Mouse (Mus musculus) hindbrain, embryonic 11.5 days (tissue): ENCODE data around the gene Hrh1. TPM values are rescaled to one million over a fixed set of nuclear protein-coding genes. Genes with fewer than 3 reads are reported as not detected.

Experiments used
- ATAC-seq: fragments of 200-750 bp; cut with Nextera tagmentation; 2 replicates; pipeline ENCODE4 v1.8.0; 2017; ENCODE audit warnings: mild to moderate bottlenecking, moderate TSS enrichment, moderate library complexity; ENCODE audit not compliant: low FRiP score
- DNase-seq: peaks from one replicate; pipeline ENCODE4 v3.0.0-alpha.2; 2015; ENCODE audit warnings: low spot score
- H3K27ac ChIP-seq: fragments of 300-500 bp; sonication (generic); 2 replicates; pipeline ENCODE4 v1.5.1; 2014; ENCODE audit warnings: mild to moderate bottlenecking, low read depth, low read length
- H3K27me3 ChIP-seq: fragments of 300-500 bp; sonication (generic); 2 replicates; pipeline ENCODE4 v1.6.1; 2014; ENCODE audit warnings: mild to moderate bottlenecking, low read length, moderate library complexity, mixed read lengths; ENCODE audit not compliant: control insufficient read depth, insufficient read depth
- H3K36me3 ChIP-seq: fragments of 300-500 bp; sonication (generic); 2 replicates; pipeline ENCODE4 v1.6.1; 2014; ENCODE audit warnings: mild to moderate bottlenecking, low read length, moderate library complexity, mixed read lengths; ENCODE audit not compliant: control insufficient read depth, insufficient read depth
- H3K4me1 ChIP-seq: fragments of 300-500 bp; sonication (generic); replicated peaks from 2 replicates; pipeline ENCODE4 v1.6.1; 2014; ENCODE audit warnings: low read length, mixed read lengths; ENCODE audit not compliant: control insufficient read depth, insufficient read depth
- H3K4me2 ChIP-seq: fragments of 300-500 bp; sonication (generic); replicated peaks from 2 replicates; pipeline ENCODE4 v1.6.1; 2014; ENCODE audit warnings: mild to moderate bottlenecking, low read depth, low read length
- H3K4me3 ChIP-seq: fragments of 300-500 bp; sonication (generic); 2 replicates; pipeline ENCODE4 v1.5.1; 2014; ENCODE audit warnings: low read depth, low read length
- H3K9ac ChIP-seq: fragments of 300-500 bp; sonication (generic); 2 replicates; pipeline ENCODE4 v1.6.1; 2014; ENCODE audit warnings: low read depth, low read length
- H3K9me3 ChIP-seq: fragments of 300-500 bp; sonication (generic); 2 replicates; pipeline ENCODE4 v1.6.1; 2016; ENCODE audit warnings: low read length; ENCODE audit not compliant: control insufficient read depth
- whole genome bisulfite sequencing: fragments of 180-500 bp; shearing (Covaris S2); extraction: QIAGEN DNeasy Blood & Tissue Kit; methylation state at CpG from one replicate; pipeline ENCODE4 v1.1.7; 2014; 5-methylcytosine and 5-hydroxymethylcytosine counted together
- polyA plus RNA-seq: library from polyadenylated mRNA; unstranded; fragments of >200 nt; fragmentation: Nextera tagmentation; extraction: Ambion mirVana; gene quantifications from 2 replicates; pipeline ENCODE4 v1.2.1, GENCODE M21; 2014

Hrh1 gene
- polyA plus RNA-seq, 1 experiment from 2014 or later, result 0.08 TPM

DNA sequence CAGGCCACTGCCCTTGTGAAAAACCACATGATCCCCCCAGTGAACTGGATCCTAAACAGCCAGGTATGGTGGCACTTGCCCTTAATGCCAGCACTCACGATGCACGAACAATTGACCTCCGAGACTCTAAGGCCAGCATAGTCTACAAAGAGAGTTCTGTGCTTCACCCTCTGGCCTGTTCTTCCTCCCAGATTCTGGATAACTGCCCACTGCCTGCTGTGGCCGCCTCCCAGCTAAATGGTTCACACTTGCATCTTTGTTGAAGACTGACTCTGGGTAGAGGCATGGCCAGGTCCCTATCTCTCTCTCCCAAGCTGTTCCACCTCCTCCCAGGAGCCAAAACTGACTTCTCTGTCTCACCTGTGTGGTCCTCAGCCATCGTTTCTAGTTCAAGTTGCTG, 36.8 kb downstream of the Hrh1 start:
- H3K9ac ChIP-seq, result no peak overlapping the region
- H3K36me3 ChIP-seq, result no peaks in the 10 kb centered on the region
- no peak overlapping the region for H3K27ac ChIP-seq
- no peak for ATAC-seq
- no peaks in the 10 kb centered on the region for H3K27me3 ChIP-seq
- no peak overlapping the region for H3K4me2 ChIP-seq
- no peak overlapping the region for H3K4me3 ChIP-seq
- 81% methylated on average over 5 of the region's 5 CpGs for WGBS
- no peaks in the 10 kb centered on the region for H3K4me1 ChIP-seq
- no peak for DNase-seq
- H3K9me3 ChIP-seq, result no peaks in the 10 kb centered on the region

GRCm38 (mm10) chr6:114440302-114440701, 42.6 kb downstream of the Hrh1 start:
- no peak overlapping the region for H3K9ac ChIP-seq
- ATAC-seq (no peak), DNase-seq (no peak)
- H3K36me3 ChIP-seq, result no peaks in the 10 kb centered on the region
- no peaks in the 10 kb centered on the region for H3K4me1 ChIP-seq
- WGBS, result 62% methylated on average over 2 of the region's 2 CpGs
- no peak overlapping the region for H3K27ac ChIP-seq
- H3K4me2 ChIP-seq, result no peak overlapping the region
- 0 out of 2 replicates have a peak, but pooled peaks cover 3% of the 10 kb centered on the region for H3K9me3 ChIP-seq
- H3K27me3 ChIP-seq, result no peaks in the 10 kb centered on the region
- no peak overlapping the region for H3K4me3 ChIP-seq

GRCm38 (mm10) chr6:114440788-114441453, 43.2 kb downstream of the Hrh1 start:
- DNase-seq, result no peak
- H3K9ac ChIP-seq, result no peak overlapping the region
- ATAC-seq, result peak; percentile 27; the same call in 1 of the 2 replicates

DNA sequence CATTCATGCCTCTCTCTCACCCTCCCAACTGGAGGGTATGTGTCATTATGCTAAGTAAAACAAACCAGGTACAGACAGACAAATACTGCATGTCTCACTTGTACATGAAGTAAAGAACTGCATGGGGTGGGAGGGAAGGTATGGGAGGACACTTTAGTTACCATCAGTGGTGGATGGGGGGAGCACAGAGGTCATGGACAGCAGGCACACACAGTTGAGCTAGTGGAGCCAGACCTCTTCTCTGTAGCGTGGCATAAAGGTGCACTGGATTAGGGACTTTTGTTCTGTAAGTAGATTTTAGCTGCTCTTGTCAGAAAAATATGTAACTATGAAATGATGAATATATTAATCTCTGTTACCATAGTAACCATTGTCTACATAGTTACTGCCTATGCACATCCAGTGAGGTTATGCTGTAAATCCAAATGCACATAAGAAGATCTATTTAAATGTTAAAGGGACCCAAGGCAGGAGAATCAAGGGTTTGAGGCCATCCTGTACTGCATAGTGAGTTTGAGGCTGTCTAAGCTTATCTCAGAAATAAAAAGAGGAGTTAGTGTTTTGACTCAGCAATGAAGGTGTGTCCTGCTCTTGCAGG, 46.6 kb downstream of the Hrh1 start:
- H3K4me1 ChIP-seq, result no peaks in the 10 kb centered on the region
- WGBS, result 79% methylated on average over 1 of the region's 1 CpGs
- no peak overlapping the region for H3K9ac ChIP-seq
- no peak overlapping the region for H3K4me2 ChIP-seq
- ATAC-seq (no peak), DNase-seq (no peak)
- no peaks in the 10 kb centered on the region for H3K36me3 ChIP-seq
- H3K27me3 ChIP-seq, result no peaks in the 10 kb centered on the region
- H3K27ac ChIP-seq, result no peak overlapping the region
- no peak overlapping the region for H3K4me3 ChIP-seq
- H3K9me3 ChIP-seq, result 0 out of 2 replicates have a peak, but pooled peaks cover 3% of the 10 kb centered on the region

More at GRCm38 (mm10) chr6:114440788-114441453, 43.2 kb downstream of the Hrh1 start:
- Histone ChIP-seq H3K4me3 (no peak overlapping the region), H3K27me3 (no peaks in the 10 kb centered on the region), H3K36me3 (no peaks in the 10 kb centered on the region), H3K4me1 (no peaks in the 10 kb centered on the region), H3K9me3 (0 out of 2 replicates have a peak, but pooled peaks cover 3% of the 10 kb centered on the region), H3K4me2 (no peak overlapping the region), H3K27ac (no peak overlapping the region)
- WGBS, result 57% methylated on average over 10 of the region's 10 CpGs

DNA sequence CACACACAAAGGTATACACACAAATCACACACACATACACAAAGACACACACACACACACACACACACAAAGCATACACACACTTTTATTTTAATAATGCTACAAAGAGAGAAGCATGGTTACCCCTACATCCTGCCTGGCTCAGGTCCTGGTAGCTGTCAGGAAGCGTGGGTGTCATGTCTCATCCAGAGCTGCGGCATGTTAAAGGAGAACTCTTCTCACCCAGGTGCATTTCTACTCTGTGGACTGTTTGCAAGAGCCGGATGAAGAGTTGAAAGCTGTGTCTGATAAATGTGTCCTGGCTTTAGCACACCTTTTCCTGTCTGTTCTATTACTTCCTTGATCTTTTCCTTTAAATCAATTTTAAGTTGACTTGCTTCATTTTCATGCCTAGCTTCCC, 47.2 kb downstream of the Hrh1 start:
- DNase-seq, result no peak
- Histone ChIP-seq H3K27me3 (no peaks in the 10 kb centered on the region), H3K4me3 (no peak overlapping the region), H3K9ac (no peak overlapping the region), H3K9me3 (0 out of 2 replicates have a peak, but pooled peaks cover 3% of the 10 kb centered on the region), H3K27ac (no peak overlapping the region), H3K4me2 (no peak overlapping the region), H3K36me3 (no peaks in the 10 kb centered on the region), H3K4me1 (no peaks in the 10 kb centered on the region)
- 78% methylated on average over 3 of the region's 3 CpGs for WGBS
- no peak for ATAC-seq

DNA sequence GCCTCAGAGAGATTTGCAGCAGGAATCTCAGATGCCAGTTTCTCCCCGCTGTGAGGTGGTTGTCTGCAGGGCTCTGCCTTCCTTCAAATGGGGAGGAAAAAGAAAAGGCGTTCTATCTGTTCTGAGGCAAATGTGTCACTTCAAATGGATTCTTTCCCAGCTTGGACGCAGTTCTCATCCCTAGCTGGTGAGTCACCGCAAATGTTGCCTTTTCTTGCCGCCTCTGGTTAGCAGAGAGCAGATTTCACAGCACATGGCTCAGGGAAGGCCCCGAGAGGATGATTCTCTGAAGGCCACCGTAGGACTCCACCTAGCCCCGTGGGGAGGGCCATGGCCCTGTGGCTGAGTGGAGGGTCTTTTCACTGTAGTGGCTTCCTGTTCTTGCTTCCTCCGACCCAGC, 51.2 kb downstream of the Hrh1 start:
- Histone ChIP-seq H3K4me1 (no peaks in the 10 kb centered on the region), H3K4me3 (no peak overlapping the region), H3K36me3 (no peaks in the 10 kb centered on the region), H3K27ac (no peak overlapping the region), H3K27me3 (no peaks in the 10 kb centered on the region), H3K4me2 (no peak overlapping the region), H3K9me3 (no peaks in the 10 kb centered on the region), H3K9ac (no peak overlapping the region)
- ATAC-seq, result no peak
- WGBS, result 85% methylated on average over 9 of the region's 9 CpGs
- no peak for DNase-seq

DNA sequence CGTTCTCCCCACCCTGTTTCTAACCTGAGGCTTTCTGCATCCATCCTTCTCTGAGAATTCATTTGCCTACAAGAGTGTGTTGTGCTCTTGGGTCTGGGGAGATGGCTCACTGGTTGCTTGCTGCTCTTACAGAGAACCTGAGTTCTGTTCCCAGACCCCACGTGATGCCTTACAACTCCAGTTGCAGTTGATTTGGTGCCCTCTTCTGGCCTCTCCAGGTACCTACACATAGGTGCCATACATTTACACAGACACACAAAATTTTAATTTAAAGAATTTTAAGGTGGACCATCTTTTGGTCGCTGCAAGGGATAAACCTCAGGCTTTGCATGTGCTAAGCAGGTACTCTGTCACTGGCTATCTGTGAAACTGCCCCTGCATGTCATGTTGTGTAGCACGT, 57.5 kb downstream of the Hrh1 start:
- Histone ChIP-seq H3K36me3 (no peaks in the 10 kb centered on the region), H3K27ac (no peak overlapping the region), H3K4me3 (no peak overlapping the region), H3K27me3 (no peaks in the 10 kb centered on the region), H3K4me1 (no peaks in the 10 kb centered on the region), H3K4me2 (no peak overlapping the region), H3K9me3 (no peaks in the 10 kb centered on the region), H3K9ac (no peak overlapping the region)
- DNase-seq (no peak), ATAC-seq (no peak)
- 89% methylated on average over 4 of the region's 4 CpGs for WGBS

DNA sequence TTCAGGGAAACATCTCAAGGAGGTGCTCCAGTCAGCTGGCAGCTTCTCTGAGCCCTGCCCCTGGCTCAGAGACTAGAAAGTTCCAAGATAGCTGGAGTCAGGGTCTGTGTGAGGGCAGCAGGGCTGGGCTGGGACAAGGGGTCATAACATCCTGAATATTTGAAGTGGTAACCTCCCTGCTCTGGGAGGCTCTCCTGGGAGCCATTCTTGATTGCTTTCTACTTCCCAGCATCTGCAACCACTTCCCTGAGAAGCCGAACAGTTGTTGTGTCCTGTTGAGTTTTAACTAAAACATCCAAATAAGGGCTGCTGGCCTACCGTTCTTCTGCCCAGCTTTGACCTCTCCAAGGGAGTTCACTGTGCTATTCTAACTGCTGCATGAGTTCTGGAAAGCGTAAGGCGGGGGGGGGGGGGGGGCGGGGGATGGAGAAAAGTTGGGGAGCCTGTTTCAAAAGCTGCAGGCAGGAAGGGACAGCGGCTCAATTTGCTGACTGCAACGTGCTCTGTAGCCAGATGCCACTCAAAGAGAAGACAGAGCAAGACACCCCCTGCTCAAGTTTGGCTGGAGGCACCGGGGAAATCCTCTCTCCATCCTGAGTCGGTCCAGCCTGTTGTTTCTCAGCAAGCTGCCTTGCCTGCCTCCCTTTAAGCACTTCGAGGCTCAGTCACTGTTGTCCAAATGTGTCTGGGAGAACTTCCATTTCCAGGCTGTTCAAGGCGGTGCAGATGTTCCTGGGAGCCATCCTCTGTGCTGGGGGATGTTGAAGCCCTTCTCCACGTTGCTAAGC, 58.7 kb downstream of the Hrh1 start:
- no peaks in the 10 kb centered on the region for H3K27me3 ChIP-seq
- 58% methylated on average over 12 of the region's 12 CpGs for WGBS
- no peak overlapping the region for H3K27ac ChIP-seq
- no peak overlapping the region for H3K4me3 ChIP-seq
- no peak for DNase-seq
- no peaks in the 10 kb centered on the region for H3K36me3 ChIP-seq
- no peaks in the 10 kb centered on the region for H3K4me1 ChIP-seq
- no peaks in the 10 kb centered on the region for H3K9me3 ChIP-seq
- ATAC-seq, result no peak
- H3K9ac ChIP-seq, result no peak overlapping the region
- H3K4me2 ChIP-seq, result no peak overlapping the region
